Mouse (Mus musculus): ENCODE measurements around the gene Elmo1. TPM values are rescaled to one million over a fixed set of nuclear protein-coding genes. Genes with fewer than 3 reads are reported as not detected.

The Elmo1 gene
- polyA plus RNA-seq, 2 experiments from 2014 or later = 100 to 111 TPM

DNA sequence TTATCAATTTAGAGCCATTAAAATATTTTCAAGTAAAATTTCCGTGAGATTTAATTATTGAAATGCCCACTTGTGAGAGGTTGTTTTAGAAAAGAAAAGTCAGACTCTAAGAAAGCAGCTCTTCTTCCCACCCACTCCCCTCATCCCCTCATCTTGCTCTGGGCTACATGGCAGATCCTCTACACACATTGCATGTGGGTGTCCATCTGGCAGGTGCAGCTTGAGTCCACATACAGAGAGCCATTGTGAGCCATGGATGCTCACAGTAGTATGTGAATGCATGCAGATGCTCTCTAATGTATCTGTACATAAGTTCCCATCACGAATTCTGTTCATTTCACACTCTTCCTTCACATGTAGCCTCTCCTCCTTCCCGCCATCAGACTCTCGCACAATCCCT, 236.7 kb downstream of the Elmo1 start:
- no peak for ATAC-seq

DNA sequence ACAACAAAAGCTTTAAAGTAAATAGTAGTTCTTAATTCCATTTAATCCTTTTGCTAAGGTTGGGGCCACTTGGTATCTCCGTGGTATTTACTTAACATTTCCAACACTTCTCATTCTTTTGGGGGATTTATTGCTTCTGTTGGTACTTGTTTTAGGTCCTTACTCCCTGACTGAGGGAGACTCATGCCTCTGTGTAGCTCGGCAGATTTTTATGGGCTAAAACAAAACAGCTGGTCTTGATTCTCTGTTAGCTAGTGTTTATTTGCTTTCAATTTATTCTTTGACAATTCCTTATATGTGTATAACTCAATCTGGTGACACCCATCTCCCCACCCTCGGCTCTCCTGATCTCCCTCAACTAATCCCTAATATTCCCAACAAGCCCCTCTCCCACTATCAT, 237.6 kb downstream of the Elmo1 start:
- ATAC-seq = no peak

DNA sequence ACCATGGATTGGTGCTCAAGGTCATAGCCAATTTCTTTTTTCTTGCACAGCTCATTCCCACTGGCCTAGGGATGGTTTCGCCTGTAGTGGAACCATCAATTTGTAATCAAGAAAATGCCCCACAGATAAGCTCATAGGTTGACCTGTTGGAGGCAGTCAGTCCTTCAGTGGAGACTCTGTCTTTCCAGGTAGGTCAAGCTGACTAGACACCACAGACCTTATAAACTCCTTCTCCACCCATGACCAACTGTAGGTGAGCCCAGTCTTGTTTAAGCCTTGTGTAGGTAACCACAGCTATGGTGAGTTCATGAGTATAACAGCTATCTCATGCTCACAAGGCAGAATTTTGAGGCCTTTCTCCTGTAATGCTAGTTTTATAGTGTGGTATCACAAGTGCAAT, 238.3 kb downstream of the Elmo1 start:
- ATAC-seq = no peak

DNA sequence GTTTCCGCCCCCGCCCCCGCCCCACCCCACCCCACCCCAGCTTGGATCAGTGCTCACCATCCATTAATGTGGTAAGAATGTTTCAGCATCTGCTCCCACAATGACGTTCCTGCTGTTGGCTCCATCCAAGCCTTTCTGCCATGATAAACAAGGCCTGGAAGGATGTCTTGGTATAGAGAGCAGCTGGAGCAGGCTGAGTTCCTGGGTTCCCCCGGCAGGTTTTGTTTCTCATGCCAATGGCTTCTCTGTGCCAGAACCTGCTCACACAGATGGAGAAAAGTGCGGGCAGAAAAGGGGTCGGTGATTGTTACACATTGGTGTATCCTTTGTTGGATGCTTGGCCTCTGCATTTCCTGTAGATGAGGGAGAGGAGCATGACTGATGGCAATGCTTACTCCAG, 240.6 kb downstream of the Elmo1 start:
- no peak for ATAC-seq

DNA sequence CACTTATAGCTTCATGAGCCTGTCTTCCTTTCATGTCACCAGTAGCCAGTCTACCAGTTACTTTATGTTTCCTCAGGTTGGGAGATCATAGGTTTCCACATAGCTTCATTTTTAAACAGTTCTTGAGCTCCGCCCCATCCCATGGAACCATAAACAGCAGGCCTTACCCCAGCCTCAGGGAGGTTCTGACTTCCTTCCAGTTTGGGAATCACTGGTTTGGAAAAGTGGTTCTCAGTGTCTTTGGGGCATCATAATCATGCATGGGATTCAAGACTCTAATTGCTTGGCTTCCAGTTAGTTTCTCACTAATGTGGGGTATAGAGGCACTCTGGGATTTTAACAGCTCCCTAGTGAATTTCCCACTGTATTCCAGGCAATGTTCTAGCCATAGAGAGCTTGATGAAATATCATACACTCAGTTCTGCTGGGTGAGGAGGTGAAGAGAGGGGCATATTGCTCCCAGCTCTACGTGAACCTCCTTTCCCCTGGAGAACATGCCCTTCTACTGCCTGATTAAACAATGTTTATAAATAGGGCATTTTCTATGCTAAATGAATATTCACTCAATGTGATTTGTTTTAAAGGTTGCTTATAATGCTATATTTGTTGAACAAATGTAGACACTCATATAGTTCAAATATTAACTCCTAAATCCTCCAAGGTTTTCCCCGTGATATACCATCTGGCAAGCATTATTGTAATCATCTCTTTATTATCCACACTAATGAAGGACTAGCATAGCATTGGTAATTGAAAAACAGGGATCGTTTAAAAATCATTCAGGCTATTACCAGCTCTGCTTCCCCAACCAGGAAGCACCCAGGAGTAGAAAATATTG, 244.9 kb downstream of the Elmo1 start:
- no peak for ATAC-seq

DNA sequence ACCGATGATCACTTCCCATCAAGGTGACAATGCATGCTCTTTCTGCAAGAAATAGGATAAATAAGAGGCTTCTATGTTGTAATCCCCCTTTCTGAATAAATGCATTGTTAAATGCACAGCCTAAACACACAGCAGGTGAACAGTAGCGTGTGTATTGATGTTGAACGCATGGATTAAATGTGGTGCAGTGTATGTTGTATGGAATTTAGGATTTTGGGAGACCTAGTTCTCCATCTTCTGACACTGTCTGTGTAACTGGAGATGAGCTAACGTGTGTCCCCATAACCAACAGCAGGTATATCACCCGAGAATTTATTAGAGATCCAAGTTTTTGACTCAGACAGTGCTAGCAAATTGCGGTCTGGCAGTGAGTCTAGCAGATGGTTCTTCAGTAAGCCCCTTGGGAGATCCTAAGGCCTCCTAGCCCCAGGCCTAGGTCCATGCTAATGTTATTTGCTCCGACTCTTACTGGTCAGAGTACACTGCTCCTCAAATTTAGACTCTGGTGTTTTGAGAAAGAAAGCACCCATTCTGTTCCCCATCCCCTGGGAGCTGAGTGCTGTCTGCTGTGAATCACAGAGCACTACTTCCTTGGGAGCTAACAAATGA, 245.6 kb downstream of the Elmo1 start:
- ATAC-seq = no peak

DNA sequence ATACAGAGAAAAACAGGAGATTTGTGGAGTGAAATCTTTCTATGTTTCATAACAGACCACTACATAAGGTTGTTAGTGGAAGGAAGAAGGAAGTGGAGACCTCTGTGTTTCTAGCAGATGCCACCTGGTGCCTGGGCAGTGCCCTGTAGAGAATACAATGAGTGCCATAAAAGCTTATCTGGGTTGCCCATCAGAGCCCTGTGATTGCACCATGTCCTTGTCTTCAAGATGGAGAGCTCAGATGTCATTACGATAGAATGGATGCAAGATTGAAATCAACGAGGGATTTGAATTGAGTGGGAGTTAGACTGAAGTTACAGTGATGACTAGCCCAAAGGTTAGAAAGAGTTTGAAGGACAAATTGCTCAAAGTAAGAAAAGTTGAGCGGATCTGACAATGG, 252.5 kb downstream of the Elmo1 start:
- no peak for ATAC-seq

DNA sequence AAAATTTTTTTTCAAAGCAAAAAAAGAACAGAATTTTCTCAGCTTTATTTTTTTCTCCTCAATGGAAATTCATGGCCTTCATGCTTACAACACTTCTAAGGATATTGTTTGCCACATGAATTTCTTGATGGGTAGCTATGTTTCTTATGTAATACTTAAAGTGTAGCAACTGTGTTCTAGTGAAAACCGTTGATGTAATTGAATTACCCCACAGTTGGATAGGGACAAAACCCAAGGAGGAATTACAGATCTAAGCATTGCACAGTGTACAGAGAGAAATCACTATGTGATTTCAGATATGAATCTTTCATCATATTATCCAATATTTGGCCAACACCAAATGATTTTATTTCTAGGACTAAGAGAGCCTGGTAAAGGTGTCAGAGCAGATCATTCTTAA, 259.4 kb downstream of the Elmo1 start:
- ATAC-seq = no peak

DNA sequence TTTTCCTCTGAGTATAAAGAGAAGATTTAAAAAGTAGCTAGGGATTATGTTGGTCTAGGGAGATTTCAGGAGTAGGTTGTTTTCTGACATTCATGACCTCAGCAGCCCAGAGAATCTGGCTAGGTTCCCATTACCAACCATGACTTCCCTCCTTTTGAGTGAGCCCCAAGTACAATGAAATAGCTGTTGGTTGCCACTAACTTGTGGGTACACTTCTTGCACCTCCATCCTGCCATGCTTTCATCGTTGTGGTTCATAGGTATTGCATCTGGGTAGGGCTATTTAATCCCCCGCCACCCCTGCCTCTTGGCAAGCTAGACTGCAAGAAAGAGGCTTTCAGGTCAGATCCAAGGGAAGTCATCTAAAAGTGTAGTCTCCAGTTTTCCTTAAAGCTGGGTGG, 262.2 kb downstream of the Elmo1 start:
- no peak for ATAC-seq

DNA sequence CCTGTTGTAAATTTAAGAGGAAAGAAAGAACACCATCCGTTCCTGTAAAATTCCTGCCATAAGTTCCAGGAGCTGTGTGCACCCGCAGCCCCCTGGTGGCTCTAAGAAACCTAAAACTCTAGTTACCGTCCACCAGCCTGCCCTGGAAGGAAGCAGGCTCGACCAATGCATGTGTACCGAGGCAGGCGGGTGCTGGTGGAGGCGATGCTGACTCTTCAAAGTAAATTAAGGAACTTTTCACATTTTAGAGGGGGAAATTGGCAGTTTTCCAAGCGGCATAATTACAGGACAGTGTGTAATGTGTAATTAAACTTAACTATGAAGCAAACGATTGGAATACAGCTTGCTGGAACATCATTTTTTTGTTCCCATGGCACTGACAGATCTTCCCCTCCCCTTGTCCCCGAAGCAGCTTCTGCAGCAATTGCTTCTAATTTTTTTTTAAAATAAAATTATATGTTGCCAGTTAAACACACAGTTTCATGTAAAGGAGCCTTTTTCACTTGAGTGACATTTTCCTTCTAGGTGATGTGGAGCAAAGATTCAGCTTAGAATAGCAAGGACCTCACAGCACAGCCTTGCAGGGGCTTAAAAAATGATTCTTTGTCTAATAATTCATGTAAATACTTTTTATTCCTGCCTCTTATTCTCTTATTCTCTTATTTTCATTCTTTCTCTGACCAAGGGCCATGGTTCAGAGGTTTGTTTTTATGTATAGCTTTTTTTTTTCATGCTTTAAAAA, 263.6 kb downstream of the Elmo1 start:
- ATAC-seq = no peak

DNA sequence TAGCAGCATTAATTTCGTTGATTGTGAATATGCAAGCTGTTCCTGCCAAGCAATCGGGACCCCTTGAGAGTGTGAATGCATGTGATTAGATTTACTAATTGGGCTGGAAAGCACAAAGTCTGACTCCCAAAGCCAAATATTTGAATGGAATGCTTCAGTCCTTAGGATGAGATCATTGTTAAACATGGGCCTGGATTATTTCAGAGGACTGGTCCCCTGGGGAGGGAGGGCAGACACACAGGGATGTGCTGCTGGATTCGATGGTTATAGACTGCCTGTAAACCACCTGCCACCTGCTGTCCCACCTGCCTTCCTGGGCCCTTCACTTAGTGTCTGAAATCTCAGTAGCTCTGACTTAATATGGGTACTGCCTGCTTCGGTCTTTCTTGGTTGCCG, 264.2 kb downstream of the Elmo1 start:
- ATAC-seq = no peak

DNA sequence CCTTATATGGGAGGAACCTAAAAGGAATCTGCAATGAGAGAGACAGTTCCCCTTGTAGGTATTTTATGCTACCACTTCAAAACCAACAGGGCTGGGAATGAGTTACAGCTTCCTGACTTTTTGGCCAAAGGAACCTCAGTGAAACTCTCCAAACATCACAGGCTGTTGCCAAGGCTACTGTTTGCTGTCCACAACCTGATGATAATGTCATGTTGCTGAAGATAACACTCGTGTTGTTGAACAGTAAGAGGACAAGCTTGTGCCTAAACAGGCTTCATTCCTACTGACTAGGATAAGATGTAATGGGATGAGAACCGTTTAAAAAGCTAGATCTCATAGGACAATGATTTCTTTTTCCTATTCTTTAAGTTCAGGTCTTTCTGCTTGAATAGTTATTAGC, 272.1 kb downstream of the Elmo1 start:
- no peak for ATAC-seq

DNA sequence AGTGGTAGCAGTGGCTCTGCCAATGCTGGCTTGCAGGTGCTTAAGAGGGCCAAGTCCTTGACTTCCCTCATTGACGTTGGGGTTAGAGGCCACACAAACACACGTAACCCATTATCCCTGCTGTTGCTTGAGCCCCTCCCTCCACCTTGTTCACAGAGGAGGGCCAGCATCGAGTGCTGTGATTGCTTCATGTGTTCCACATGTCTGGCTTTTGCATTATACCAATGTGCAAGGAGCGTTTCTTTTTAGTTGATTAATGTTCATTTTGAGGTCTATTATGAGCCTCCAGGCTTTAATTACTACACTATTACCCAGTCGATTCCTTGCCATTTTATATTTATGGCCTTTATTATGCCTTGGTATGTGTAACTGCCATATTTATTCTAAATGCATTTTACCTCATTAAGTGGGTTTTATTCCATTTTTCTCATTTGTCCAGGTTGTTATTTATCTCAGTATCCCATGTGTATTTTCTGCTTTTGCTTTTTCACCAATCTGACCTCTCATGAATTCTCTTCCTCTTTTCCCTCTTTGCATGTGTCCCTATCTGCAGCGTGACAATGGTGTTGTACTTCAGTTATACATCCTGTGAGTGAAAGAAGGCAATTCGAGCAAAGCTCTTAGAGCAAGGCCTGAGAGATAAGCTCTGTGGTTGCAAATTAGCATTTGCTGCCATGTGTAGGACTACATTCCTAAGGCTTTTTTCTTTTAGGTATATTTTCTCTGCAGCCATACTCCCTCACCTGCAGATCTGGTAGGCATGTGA, 275.6 kb downstream of the Elmo1 start:
- no peak for ATAC-seq

DNA sequence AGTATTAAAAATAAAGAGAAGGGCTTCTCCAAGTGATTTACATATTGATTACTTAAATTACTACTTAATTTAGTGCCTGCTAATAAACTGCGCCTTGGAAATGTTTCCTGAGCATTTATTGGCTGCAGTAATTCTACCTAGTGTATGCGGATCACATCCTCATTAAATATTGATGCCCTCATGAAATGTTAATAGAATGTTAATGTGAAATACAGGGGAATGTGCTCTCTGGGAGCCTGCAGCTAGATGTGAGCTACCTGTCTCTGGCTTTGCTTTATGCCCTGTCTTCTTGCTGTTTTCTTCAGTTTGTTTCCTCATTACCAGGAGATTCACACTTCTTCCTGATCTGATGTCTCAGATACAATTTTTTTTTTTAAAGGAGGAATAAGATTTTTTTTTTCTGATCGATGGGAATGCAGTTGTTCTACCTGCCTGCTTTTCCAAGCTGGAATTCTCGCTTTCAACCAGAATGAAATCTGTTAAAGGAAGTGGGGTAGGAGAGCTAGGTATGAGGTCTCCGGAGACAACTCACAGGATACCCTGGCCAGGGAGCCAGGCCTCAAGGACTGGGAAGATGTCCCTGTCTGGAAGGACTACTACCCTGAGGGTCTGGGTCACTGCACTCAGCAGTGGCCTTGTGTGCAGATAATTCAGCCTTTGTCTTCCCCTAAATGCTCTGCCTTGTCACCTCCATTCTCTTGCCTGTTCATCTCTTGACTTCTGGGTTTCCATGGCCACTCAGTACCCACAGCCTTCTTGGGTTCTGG, 279.8 kb downstream of the Elmo1 start:
- no peak for ATAC-seq

DNA sequence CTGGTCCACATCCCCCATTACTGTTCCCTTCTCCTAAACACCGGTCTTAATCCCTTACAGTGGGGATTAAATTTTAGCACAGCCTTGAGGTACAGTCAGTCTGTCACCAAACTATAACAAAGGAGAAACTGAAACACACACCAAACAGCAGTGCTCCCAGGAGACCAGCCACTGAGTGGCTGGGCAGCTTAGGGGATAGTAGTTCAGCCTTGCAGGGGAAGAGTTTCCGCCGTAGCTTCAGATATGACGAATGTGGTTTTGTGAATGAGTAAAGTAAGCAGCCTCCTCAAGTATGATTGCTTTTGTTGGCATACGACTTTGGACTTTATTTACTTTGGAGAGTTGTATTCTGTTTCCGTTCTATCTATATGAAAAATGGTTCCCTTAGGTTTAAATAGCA, 281.1 kb downstream of the Elmo1 start:
- ATAC-seq = peak; percentile 39

DNA sequence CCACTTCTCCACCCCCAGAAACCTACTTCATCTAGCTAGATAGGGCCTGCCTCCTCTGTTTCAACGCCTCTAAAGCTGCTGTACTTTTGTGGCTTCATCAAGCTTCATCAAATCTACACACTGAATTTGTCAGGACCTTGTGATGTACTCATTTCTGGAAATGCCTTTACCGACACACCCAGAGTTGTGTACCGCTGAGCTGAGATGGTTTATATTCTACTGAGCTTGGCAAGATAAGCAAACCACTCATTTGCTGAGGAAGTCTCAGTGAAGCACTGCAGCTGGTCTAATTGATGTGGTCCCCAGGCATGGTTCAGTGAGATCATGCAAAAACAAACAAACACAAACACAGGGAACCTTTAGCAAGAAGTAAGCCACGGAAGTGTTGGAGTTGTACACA, 281.9 kb downstream of the Elmo1 start:
- peak; percentile 45 for ATAC-seq

DNA sequence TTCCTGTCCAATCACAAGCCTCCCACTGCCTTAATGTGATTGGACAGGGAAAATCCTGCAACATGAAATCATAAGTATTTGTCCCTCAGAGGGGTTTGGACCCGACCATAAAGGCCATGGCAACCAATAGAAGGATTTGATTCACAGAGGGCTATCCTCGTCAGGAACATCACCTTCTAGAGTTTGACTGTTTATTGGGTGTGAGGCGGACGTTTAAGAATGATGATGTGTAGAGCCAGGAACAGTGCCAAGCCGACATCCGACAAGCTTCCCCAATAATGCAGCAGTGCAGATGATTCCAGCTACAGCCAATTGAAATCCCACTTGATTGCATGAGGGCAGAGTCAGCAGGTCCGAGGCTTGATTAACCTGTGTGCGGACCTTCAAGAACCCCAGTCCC, 288.5 kb downstream of the Elmo1 start:
- ATAC-seq = no peak

DNA sequence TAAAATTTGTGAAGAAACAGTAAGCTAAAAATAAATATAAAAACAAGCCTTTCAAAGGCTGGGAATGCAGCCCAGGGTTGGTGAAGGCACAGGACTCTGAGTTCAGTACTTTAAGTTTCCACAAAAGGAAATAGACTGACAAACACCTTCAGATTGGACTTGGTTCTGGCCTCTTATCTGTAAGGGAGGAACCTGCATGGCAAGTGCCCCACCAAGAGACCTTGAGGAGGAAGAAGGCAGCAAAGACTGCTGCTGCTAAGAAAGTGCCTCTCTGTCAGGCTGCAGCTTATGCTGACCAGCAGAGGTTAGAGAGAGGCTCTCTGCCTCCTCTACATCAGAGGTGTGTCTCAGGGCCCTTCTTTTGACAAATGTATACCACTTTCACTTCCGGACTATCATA, 293.5 kb downstream of the Elmo1 start:
- ATAC-seq = no peak

DNA sequence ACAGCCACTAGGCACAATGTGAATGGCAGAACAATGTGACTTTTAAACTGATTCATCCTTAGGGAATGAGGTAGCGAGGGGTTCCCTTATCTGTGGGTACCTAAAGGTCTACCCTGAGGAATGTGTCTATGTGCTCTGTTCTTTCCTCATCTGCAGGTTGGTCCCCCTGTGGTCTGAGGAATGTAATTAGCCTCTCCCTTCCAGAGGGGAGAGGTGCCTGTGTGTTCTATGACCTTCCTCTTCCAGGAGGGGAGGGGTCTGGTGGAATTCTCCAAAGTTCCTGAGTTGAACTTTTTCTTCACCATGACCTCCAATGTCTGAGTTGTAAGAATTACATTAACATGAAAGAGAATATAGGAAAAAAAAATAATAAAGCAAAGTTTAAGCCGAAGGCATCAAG, 294.4 kb downstream of the Elmo1 start:
- ATAC-seq = no peak

DNA sequence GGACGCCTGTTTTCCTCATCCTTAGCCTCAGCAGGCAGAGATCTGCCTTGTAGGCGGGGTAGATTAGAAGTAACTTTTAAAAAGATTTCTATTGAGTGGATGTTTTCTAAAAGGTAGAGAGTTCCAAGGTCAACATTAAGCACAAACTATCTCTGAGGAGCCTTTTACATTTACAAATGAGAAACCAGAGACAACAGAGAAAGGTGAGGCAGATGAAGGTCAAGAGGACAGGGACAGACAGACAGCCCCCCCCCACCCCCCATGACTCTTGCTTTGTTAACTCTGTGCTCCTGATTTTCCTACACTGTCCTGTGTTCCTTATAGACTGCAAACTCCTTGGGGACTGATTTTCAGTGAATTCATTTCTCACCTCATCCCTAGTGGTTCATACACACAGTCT, 295.0 kb downstream of the Elmo1 start:
- ATAC-seq = no peak

DNA sequence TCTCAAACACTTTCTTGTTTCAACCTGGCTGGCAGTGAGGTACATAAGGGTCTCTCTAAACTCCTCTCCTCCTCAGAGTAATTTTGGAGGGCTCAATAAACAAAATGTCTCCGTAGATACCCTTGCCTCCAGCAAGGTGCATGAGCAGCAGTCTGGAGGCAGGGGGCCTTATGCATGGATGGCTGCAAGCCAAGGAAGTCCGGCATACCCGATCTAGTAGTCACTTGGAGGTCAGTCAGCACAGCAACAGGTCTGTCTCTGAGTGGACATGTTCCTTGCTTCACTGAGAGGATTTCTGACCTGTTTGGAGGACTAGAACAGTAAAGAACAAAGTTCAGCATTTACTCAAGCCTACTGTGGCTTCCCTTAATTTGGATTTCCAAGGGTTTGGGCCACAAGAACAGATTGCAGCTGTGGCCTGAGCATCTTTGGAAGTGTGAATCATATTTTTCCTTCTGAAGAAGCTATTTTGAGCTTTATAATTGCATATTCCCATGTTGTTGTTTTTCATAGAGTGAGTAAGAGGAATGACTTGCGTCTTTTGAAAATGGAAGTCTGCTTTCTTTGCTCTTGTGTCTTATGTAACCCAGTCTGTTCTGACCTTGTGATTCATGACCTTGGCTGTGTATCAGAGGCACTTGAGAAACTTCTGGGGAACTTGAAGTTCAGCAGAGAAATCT, 296.2 kb downstream of the Elmo1 start:
- no peak for ATAC-seq

Data from CD4-positive, CD25-positive, alpha-beta regulatory T cell, adult 4 months (primary cell).